Comparison of ENCODE assay signal across 25 mouse cellular contexts in the genomic region with DNA sequence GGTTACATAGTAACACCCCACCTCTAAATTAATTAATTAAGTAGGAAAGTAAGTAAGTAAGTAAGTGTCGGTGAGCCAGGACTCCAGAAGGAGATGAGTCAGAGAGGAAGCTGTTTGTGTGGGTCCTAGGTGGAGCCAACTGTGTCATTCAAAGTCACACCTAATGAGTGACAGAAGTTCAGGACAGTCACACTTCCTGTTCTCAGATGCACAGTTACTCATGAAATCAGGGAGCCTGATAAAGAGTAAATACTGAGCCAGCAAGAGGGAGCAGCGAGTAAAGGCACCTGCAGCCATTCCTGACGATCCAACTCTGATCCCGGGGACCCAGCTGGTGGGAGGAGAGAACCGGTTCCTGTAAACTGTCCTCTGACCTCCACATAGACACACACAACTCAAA. TPM values are rescaled to one million over a fixed set of nuclear protein-coding genes. Genes with fewer than 3 reads are reported as not detected.
DNase-seq lines count a peak whose midpoint lies in the region; ATAC-seq and TF ChIP-seq lines count a peak whose summit lies in the region.
"Had no signal": no experiment of that assay in that cellular context is flagged by ENCODE, and none has a peak within 500 bp of the region (broad histone marks: within the 10 kb centered on the region; RNA-seq: fewer than 3 reads in every experiment).

No protein-coding gene starts in this region.

- no peaks in the 10 kb centered on the region for H3K36me3 ChIP-seq in intestine, embryonic 14.5 days (ENCODE audit: control insufficient read depth, insufficient read depth, low read length)
- no peaks in the 10 kb centered on the region for H3K36me3 ChIP-seq in stomach, embryonic 15.5 days
- H3K36me3 ChIP-seq in midbrain, postnatal 0 days (ENCODE audit: insufficient read depth, low read length): 0 out of 2 replicates have a peak, but pooled peaks cover 4% of the 10 kb centered on the region
- H3K36me3 ChIP-seq: forebrain, embryonic 15.5 days; heart, embryonic 10.5 days; limb, embryonic 12.5 days; liver, embryonic 13.5 days; lung, embryonic 15.5 days; midbrain, embryonic 15.5 days had no signal

- H3K9ac ChIP-seq in intestine, embryonic 14.5 days (ENCODE audit: low read length): no peak overlapping the region
- H3K9ac ChIP-seq in stomach, embryonic 15.5 days: no peak overlapping the region
- H3K9ac ChIP-seq in midbrain, postnatal 0 days (replicated peaks; ENCODE audit: low read length, poor library complexity, severe bottlenecking): no peak overlapping the region
- H3K9ac ChIP-seq: forebrain, embryonic 15.5 days; limb, embryonic 12.5 days; liver, embryonic 13.5 days; lung, embryonic 15.5 days; midbrain, embryonic 15.5 days had no signal

- H3K4me2 ChIP-seq in intestine, embryonic 14.5 days (ENCODE audit: low read length): no peak overlapping the region
- H3K4me2 ChIP-seq in stomach, embryonic 15.5 days: no peak overlapping the region
- no peak overlapping the region for H3K4me2 ChIP-seq in midbrain, postnatal 0 days (ENCODE audit: low read depth, low read length, poor library complexity, severe bottlenecking)
- H3K4me2 ChIP-seq: forebrain, embryonic 15.5 days; limb, embryonic 12.5 days; liver, embryonic 13.5 days; lung, embryonic 15.5 days; midbrain, embryonic 15.5 days had no signal

- 54% methylated on average over 5 of the region's 5 CpGs for WGBS in intestine, embryonic 14.5 days
- 31% methylated on average over 5 of the region's 5 CpGs for WGBS in stomach, embryonic 15.5 days
- WGBS in midbrain, postnatal 0 days: 90% methylated on average over 5 of the region's 5 CpGs

- H3K27me3 ChIP-seq in intestine, embryonic 14.5 days (replicated peaks; ENCODE audit: control insufficient read depth, insufficient read depth, low read length): no peaks in the 10 kb centered on the region
- H3K27me3 ChIP-seq in stomach, embryonic 15.5 days (replicated peaks): 0 out of 2 replicates have a peak, but pooled peaks cover 5% of the 10 kb centered on the region
- H3K27me3 ChIP-seq in midbrain, postnatal 0 days (ENCODE audit: insufficient read depth, low read length): no peaks in the 10 kb centered on the region
- H3K27me3 ChIP-seq: forebrain, embryonic 15.5 days; limb, embryonic 12.5 days; lung, embryonic 15.5 days; midbrain, embryonic 15.5 days had no signal

- no peak overlapping the region for H3K27ac ChIP-seq in intestine, embryonic 14.5 days (ENCODE audit: low read depth)
- H3K27ac ChIP-seq in stomach, embryonic 15.5 days: no peak overlapping the region
- H3K27ac ChIP-seq in midbrain, postnatal 0 days (ENCODE audit: low read depth, low read length): no peak overlapping the region
- H3K27ac ChIP-seq: forebrain, embryonic 15.5 days; limb, embryonic 12.5 days; liver, embryonic 13.5 days; lung, embryonic 15.5 days; midbrain, embryonic 15.5 days had no signal

- no peaks in the 10 kb centered on the region for H3K9me3 ChIP-seq in intestine, embryonic 14.5 days (ENCODE audit: control insufficient read depth, low read length)
- H3K9me3 ChIP-seq in stomach, embryonic 15.5 days: no peaks in the 10 kb centered on the region
- H3K9me3 ChIP-seq in midbrain, postnatal 0 days (ENCODE audit: low read length): no peaks in the 10 kb centered on the region
- H3K9me3 ChIP-seq: forebrain, embryonic 15.5 days; heart, embryonic 10.5 days; limb, embryonic 12.5 days; liver, embryonic 13.5 days; lung, embryonic 15.5 days; megakaryocyte, embryonic 14.5 days; midbrain, embryonic 15.5 days had no signal

- H3K4me3 ChIP-seq in intestine, embryonic 14.5 days (ENCODE audit: low read depth, low read length): no peak overlapping the region
- no peak overlapping the region for H3K4me3 ChIP-seq in stomach, embryonic 15.5 days (replicated peaks)
- no peak overlapping the region for H3K4me3 ChIP-seq in midbrain, postnatal 0 days (ENCODE audit: low read depth, low read length)
- H3K4me3 ChIP-seq: forebrain, embryonic 15.5 days; heart, embryonic 10.5 days; limb, embryonic 12.5 days; liver, embryonic 13.5 days; lung, embryonic 15.5 days; megakaryocyte, embryonic 14.5 days; midbrain, embryonic 15.5 days had no signal

- peak; percentile 46 for DNase-seq in CD4-positive, CD25-positive, alpha-beta regulatory T cell, adult 2 months (ENCODE audit: low read depth, low spot score)
- peak; percentile 70 for DNase-seq in MEL-GATA-1-ER (ENCODE audit: extremely low read depth, low read depth)
- no peak for DNase-seq in intestine, embryonic 14.5 days (ENCODE audit: low spot score)
- DNase-seq in layer of hippocampus, postnatal 10 days (ENCODE audit: low spot score in 2 of 2): no peak
- DNase-seq in midbrain, postnatal 0 days (ENCODE audit: low spot score): no peak
- DNase-seq in ovary, adult 18-20 months (ENCODE audit: low spot score): no peak
- DNase-seq in left cerebral cortex, adult 8-10 months (ENCODE audit: low spot score in 2 of 2): no peak
- DNase-seq: adrenal gland, postnatal 10 days; cerebellum, adult 11-12 months; cerebellum, postnatal 25 days; embryo, embryonic 11 days; gastrocnemius, postnatal 25 days; heart, postnatal 10 days; kidney, adult 2 months; kidney, postnatal 10 days; layer of hippocampus, adult 9-11 months; liver, embryonic 13.5 days; thymus, adult 2 months had no signal

- H3K4me1 ChIP-seq in intestine, embryonic 14.5 days (replicated peaks; ENCODE audit: control insufficient read depth, insufficient read depth, low read length): no peaks in the 10 kb centered on the region; the same call in 1 of the 2 replicates
- H3K4me1 ChIP-seq in stomach, embryonic 15.5 days: no peaks in the 10 kb centered on the region
- H3K4me1 ChIP-seq in midbrain, postnatal 0 days (ENCODE audit: insufficient read depth, low read length): no peaks in the 10 kb centered on the region
- H3K4me1 ChIP-seq: forebrain, embryonic 15.5 days; lung, embryonic 15.5 days; midbrain, embryonic 15.5 days had no signal

- ATAC-seq in intestine, embryonic 14.5 days (replicated peaks; ENCODE audit: low FRiP score, low TSS enrichment, low read depth): peak; percentile 27; the same call in 1 of the 2 replicates
- 0 out of 2 replicates have a peak, but pooled peaks have one; percentile 14 for ATAC-seq in stomach, embryonic 15.5 days (ENCODE audit: insufficient read depth, low FRiP score, low read depth)
- ATAC-seq in midbrain, postnatal 0 days (ENCODE audit: low FRiP score): no peak
- ATAC-seq: forebrain, embryonic 15.5 days; midbrain, embryonic 15.5 days had no signal

- TF ChIP-seq CTCF in midbrain, postnatal 0 days (IDR thresholded peaks at IDR 0.05): no peak

RNA-seq across cellular contexts. Expression of a gene that starts 59.2 kb away (rescaled TPM):
- 29.1 and 29.6 TPM in 2 replicates for polyA plus RNA-seq in intestine, embryonic 14.5 days (2014; fragmentation: Nextera tagmentation; extraction: Ambion mirVana)
- 25.4 and 26.5 TPM in 2 replicates for polyA plus RNA-seq in stomach, embryonic 15.5 days (2015; fragmentation: Nextera tagmentation; extraction: Ambion mirVana)
- 10 to 100 TPM; 47.0 to 50.5 TPM for total RNA-seq in layer of hippocampus, postnatal 10 days (2021)
- total RNA-seq in midbrain, postnatal 0 days (2014; rRNA removed): 12.1 and 14.5 TPM in 2 replicates
- 18.9 and 22.7 TPM in 2 replicates for polyA plus RNA-seq in midbrain, postnatal 0 days (2015; fragmentation: Nextera tagmentation; extraction: Ambion mirVana)
- 10 to 100 TPM; 17.3 to 29.2 (median 21.9) TPM for total RNA-seq in left cerebral cortex, adult 8-10 months (2022)

Comparison
In these comparisons a context has a peak if more than half of its experiments do, and no peak if none do; other contexts are left out.
1. DNase-seq: peak in CD4-positive, CD25-positive, alpha-beta regulatory T cell, adult 2 months (single experiment) and MEL-GATA-1-ER (single experiment); none in intestine, embryonic 14.5 days (single experiment), layer of hippocampus, postnatal 10 days (0 of 2), midbrain, postnatal 0 days (single experiment), ovary, adult 18-20 months (single experiment) and left cerebral cortex, adult 8-10 months (0 of 2).